Mouse (Mus musculus) liver, embryonic 11.5 days (tissue): Measurements from ENCODE around the gene Alyref. TPM values are rescaled to one million over a fixed set of nuclear protein-coding genes. Genes with fewer than 3 reads are reported as not detected.

Source experiments
- ATAC-seq: fragments of 200-750 bp; cut with Nextera tagmentation; replicated peaks from 2 replicates; pipeline ENCODE4 v1.8.0; 2017; ENCODE audit warnings: moderate number of reproducible peaks, mild to moderate bottlenecking, moderate TSS enrichment, moderate library complexity; ENCODE audit not compliant: low FRiP score
- DNase-seq: peaks from one replicate; pipeline ENCODE4 v3.0.0-alpha.2; 2017; ENCODE audit warnings: low spot score
- H3K27ac ChIP-seq: fragments of 300-500 bp; sonication (generic); 2 replicates; pipeline ENCODE4 v1.5.1; 2014; ENCODE audit warnings: mild to moderate bottlenecking, low read depth, low read length, control low read depth
- H3K27me3 ChIP-seq: fragments of 300-500 bp; sonication (generic); replicated peaks from 2 replicates; pipeline ENCODE4 v1.6.1; 2014; ENCODE audit warnings: low read length, mixed read lengths; ENCODE audit not compliant: control insufficient read depth, insufficient read depth
- H3K36me3 ChIP-seq: fragments of 300-500 bp; sonication (generic); 2 replicates; pipeline ENCODE4 v1.6.1; 2014; ENCODE audit warnings: mild to moderate bottlenecking, low read length, moderate library complexity, mixed read lengths; ENCODE audit not compliant: control insufficient read depth, insufficient read depth
- H3K4me1 ChIP-seq: fragments of 300-500 bp; sonication (generic); replicated peaks from 2 replicates; pipeline ENCODE4 v1.6.1; 2014; ENCODE audit warnings: low read length, mixed read lengths; ENCODE audit not compliant: control insufficient read depth, insufficient read depth
- H3K4me2 ChIP-seq: fragments of 300-500 bp; sonication (generic); 2 replicates; pipeline ENCODE4 v1.6.1; 2014; ENCODE audit warnings: mild to moderate bottlenecking, control low read depth, moderate library complexity
- H3K4me3 ChIP-seq: fragments of 300-500 bp; sonication (generic); 2 replicates; pipeline ENCODE4 v1.5.1; 2014; ENCODE audit warnings: low read depth, low read length, control low read depth
- H3K9ac ChIP-seq: fragments of 300-500 bp; sonication (generic); 2 replicates; pipeline ENCODE4 v1.6.1; 2014; ENCODE audit warnings: low read depth, low read length, control low read depth
- H3K9me3 ChIP-seq: fragments of 300-500 bp; sonication (generic); 2 replicates; pipeline ENCODE4 v1.6.1; 2016; ENCODE audit warnings: low read length, inconsistent platforms, mixed read lengths; ENCODE audit not compliant: control insufficient read depth
- WGBS: fragments of 180-500 bp; shearing (Covaris S2); extraction: QIAGEN DNeasy Blood & Tissue Kit; methylation state at CpG from one replicate; pipeline ENCODE4 v1.1.7; 2014; 5-methylcytosine and 5-hydroxymethylcytosine counted together
- polyA plus RNA-seq: library from polyadenylated mRNA; unstranded; fragments of >200 nt; fragmentation: Nextera tagmentation; extraction: Ambion mirVana; gene quantifications from 2 replicates; pipeline ENCODE4 v1.2.1, GENCODE M21; 2014

Alyref gene
- polyA plus RNA-seq, 1 experiment from 2014 or later, result 601 TPM

GRCm38 (mm10) chr11:120628601-120629340, 30.6 kb upstream of the Alyref start:
- WGBS, result 89% methylated on average over 23 of the region's 23 CpGs
- no peaks in the 10 kb centered on the region for H3K9me3 ChIP-seq
- H3K9ac ChIP-seq, result peak overlapping the region; percentile 31
- H3K4me1 ChIP-seq, result peaks cover 70% of the 10 kb centered on the region
- H3K27me3 ChIP-seq, result no peaks in the 10 kb centered on the region
- peak overlapping the region; percentile 78 for H3K4me3 ChIP-seq
- peak overlapping the region; percentile 95 for H3K4me2 ChIP-seq
- ATAC-seq (no peak), DNase-seq (no peak)
- H3K36me3 ChIP-seq, result peaks cover 11% of the 10 kb centered on the region; the same call in 1 of the 2 replicates
- no peak overlapping the region for H3K27ac ChIP-seq

GRCm38 (mm10) chr11:120627468-120628300, 29.5 kb upstream of the Alyref start:
- H3K4me1 ChIP-seq, result peaks cover 75% of the 10 kb centered on the region
- 55% methylated on average over 22 of the region's 22 CpGs for WGBS
- H3K4me2 ChIP-seq, result peak overlapping the region; percentile 46
- H3K27ac ChIP-seq, result peak overlapping the region; percentile 63
- peaks cover 15% of the 10 kb centered on the region; the same call in 1 of the 2 replicates for H3K36me3 ChIP-seq
- no peaks in the 10 kb centered on the region for H3K9me3 ChIP-seq
- ATAC-seq (no peak), DNase-seq (no peak)
- peak overlapping the region; percentile 47; the same call in 1 of the 2 replicates for H3K9ac ChIP-seq
- no peaks in the 10 kb centered on the region for H3K27me3 ChIP-seq
- peak overlapping the region; percentile 25; the same call in 1 of the 2 replicates for H3K4me3 ChIP-seq

GRCm38 (mm10) chr11:120626785-120627467, 28.8 kb upstream of the Alyref start:
- no peak for DNase-seq
- H3K27me3 ChIP-seq, result no peaks in the 10 kb centered on the region
- H3K36me3 ChIP-seq, result peaks cover 17% of the 10 kb centered on the region; the same call in 1 of the 2 replicates
- 87% methylated on average over 11 of the region's 11 CpGs for WGBS
- H3K27ac ChIP-seq, result peak overlapping the region; percentile 63
- H3K9ac ChIP-seq, result no peak overlapping the region
- H3K4me1 ChIP-seq, result peaks cover 70% of the 10 kb centered on the region
- H3K4me2 ChIP-seq, result 0 out of 2 replicates have a peak overlapping the region, but pooled peaks have one; percentile 46
- ATAC-seq, result no peak
- H3K4me3 ChIP-seq, result no peak overlapping the region
- no peaks in the 10 kb centered on the region for H3K9me3 ChIP-seq

- ATAC-seq (peak; percentile 18), DNase-seq (no peak)
- Histone ChIP-seq H3K36me3 (peaks cover 30% of the 10 kb centered on the region), H3K9ac (peak within 1 kb of the TSS; percentile 97), H3K9me3 (no peaks in the 10 kb centered on the region), H3K27me3 (no peaks in the 10 kb centered on the region), H3K4me2 (peak within 1 kb of the TSS; percentile 81), H3K27ac (peak within 1 kb of the TSS; percentile 97), H3K4me1 (peaks cover 54% of the 10 kb centered on the region), H3K4me3 (peak within 1 kb of the TSS; percentile 100)
- 18% methylated on average over 5 of the region's 5 CpGs for WGBS
Observed at GRCm38 (mm10) chr11:120625152-120625775, 27.1 kb upstream of the Alyref start, which contains the start of gene Sirt7. Gene Sirt7, minus strand, starts transcription at chr11:120625240.

- peak; percentile 76 for ATAC-seq
Observed at GRCm38 (mm10) chr11:120624680-120625111, 26.5 kb upstream of the Alyref start.

GRCm38 (mm10) chr11:120623961-120624679, 26.0 kb upstream of the Alyref start:
- ATAC-seq, result peak; percentile 82
- Histone ChIP-seq H3K27me3 (no peaks in the 10 kb centered on the region), H3K4me1 (peaks cover 42% of the 10 kb centered on the region), H3K9ac (peak overlapping the region; percentile 97), H3K4me3 (peak overlapping the region; percentile 100), H3K4me2 (peak overlapping the region; percentile 81), H3K27ac (peak overlapping the region; percentile 97), H3K9me3 (no peaks in the 10 kb centered on the region), H3K36me3 (peaks cover 36% of the 10 kb centered on the region)
- DNase-seq, result peak; percentile 77
- 11% methylated on average over 30 of the region's 30 CpGs for WGBS

More at GRCm38 (mm10) chr11:120624680-120625111, 26.5 kb upstream of the Alyref start:
- Histone ChIP-seq H3K4me3 (peak overlapping the region; percentile 100), H3K9ac (peak overlapping the region; percentile 97), H3K9me3 (no peaks in the 10 kb centered on the region), H3K27ac (peak overlapping the region; percentile 97), H3K4me2 (peak overlapping the region; percentile 81), H3K4me1 (peaks cover 48% of the 10 kb centered on the region), H3K36me3 (peaks cover 34% of the 10 kb centered on the region), H3K27me3 (no peaks in the 10 kb centered on the region)
- peak; percentile 83 for DNase-seq
- WGBS, result under 1% methylated on average over 46 of the region's 53 CpGs

GRCm38 (mm10) chr11:120622805-120623204, 24.6 kb upstream of the Alyref start:
- Histone ChIP-seq H3K4me3 (no peak overlapping the region), H3K27me3 (no peaks in the 10 kb centered on the region), H3K36me3 (peaks cover 38% of the 10 kb centered on the region), H3K9ac (no peak overlapping the region; the same call in 1 of the 2 replicates), H3K4me2 (0 out of 2 replicates have a peak overlapping the region, but pooled peaks have one; percentile 3), H3K9me3 (no peaks in the 10 kb centered on the region), H3K27ac (no peak overlapping the region), H3K4me1 (peaks cover 40% of the 10 kb centered on the region)
- ATAC-seq (no peak), DNase-seq (no peak)
- WGBS, result 93% methylated on average over 6 of the region's 6 CpGs
